7 mouse cellular contexts compared by ENCODE assay signal in genomic region chr15:79604990-79605665, GRCm38 (mm10). TPM values are rescaled to one million over a fixed set of nuclear protein-coding genes. Genes with fewer than 3 reads are reported as not detected.
DNase-seq lines count a peak whose midpoint lies in the region; ATAC-seq and TF ChIP-seq lines count a peak whose summit lies in the region.

Dmc1 (minus strand) TSS chr15:79605109.

- no peaks in the 10 kb centered on the region for H3K9me3 ChIP-seq in ES-E14 (ENCODE audit: control insufficient read depth, insufficient read depth, low read depth, low read length)
- H3K9me3 ChIP-seq in neural tube, embryonic 13.5 days = no peaks in the 10 kb centered on the region

- 13% methylated on average over 37 of the region's 37 CpGs for WGBS in neural tube, embryonic 13.5 days

- intact Hi-C loops in gastrocnemius, adult 2 months (cut with DNase I) = loop anchor here (10.0 kb wide), 2 partner anchors 140 to 360 kb away; no protein-coding TSS in a partner anchor

- peak within 1 kb of the TSS; percentile 81 for H3K9ac ChIP-seq in ES-E14 (ENCODE audit: insufficient read depth, low read depth, low read length, poor library complexity, severe bottlenecking)
- peak within 1 kb of the TSS; percentile 41; the same call in 1 of the 2 replicates for H3K9ac ChIP-seq in neural tube, embryonic 13.5 days

- ATAC-seq in neural tube, embryonic 13.5 days (ENCODE audit: low read depth) = no peak

- peak within 1 kb of the TSS; percentile 94 for H3K27ac ChIP-seq in ES-E14 (ENCODE audit: insufficient read depth, low read depth, low read length, poor library complexity, severe bottlenecking)
- H3K27ac ChIP-seq in gastrocnemius, adult 2 months = no peak within 1 kb of the TSS
- H3K27ac ChIP-seq in neural tube, embryonic 13.5 days (replicated peaks) = no peak within 1 kb of the TSS

- peak; percentile 75 for DNase-seq in ES-E14 (ENCODE audit: low read depth, low spot score)
- DNase-seq in adrenal gland, postnatal 10 days = peak; percentile 78
- DNase-seq in gastrocnemius, adult 2 months = peak; percentile 47
- peak; percentile 24 for DNase-seq in induced T-regulatory cell, adult 2 months (ENCODE audit: low read depth)
- peak; percentile 13 to 26 for DNase-seq in lung, adult 18-20 months
- DNase-seq in yolk sac, embryonic 10.5 days (ENCODE audit: low spot score) = peak; percentile 45

- in situ Hi-C loops in ES-E14 (cut with MboI; ENCODE audit: low sequenced_read_pairs in 2 of 2, unreplicated experiment in 2 of 2) = no loop called here

- peak within 1 kb of the TSS; percentile 69 to 71 for H3K4me3 ChIP-seq in ES-E14 (ENCODE audit: insufficient read depth in 1 of 2, low read depth in 1 of 2, low read length in 2 of 2, poor library complexity in 1 of 2, severe bottlenecking in 1 of 2)
- peak within 1 kb of the TSS; percentile 61 for H3K4me3 ChIP-seq in gastrocnemius, adult 2 months
- peak within 1 kb of the TSS; percentile 27 for H3K4me3 ChIP-seq in neural tube, embryonic 13.5 days

- H3K27me3 ChIP-seq in neural tube, embryonic 13.5 days = peaks cover 17% of the 10 kb centered on the region

- H3K4me1 ChIP-seq in ES-E14 (ENCODE audit: control insufficient read depth in 2 of 2, insufficient read depth in 2 of 2, low read length in 2 of 2, poor library complexity in 1 of 2) = peaks cover 0 to 2% of the 10 kb centered on the region in 2 experiments; a peak in 2 of 4 replicates
- peaks cover 9% of the 10 kb centered on the region for H3K4me1 ChIP-seq in neural tube, embryonic 13.5 days (replicated peaks)

- peaks cover 7% of the 10 kb centered on the region for H3K36me3 ChIP-seq in ES-E14 (ENCODE audit: control insufficient read depth, insufficient read depth, low read length, poor library complexity, severe bottlenecking)
- peaks cover under 1% of the 10 kb centered on the region; the same call in 1 of the 2 replicates for H3K36me3 ChIP-seq in neural tube, embryonic 13.5 days

- no peak for TF ChIP-seq CTCF in gastrocnemius, adult 2 months (IDR thresholded peaks at IDR 0.05)

- H3K4me2 ChIP-seq in neural tube, embryonic 13.5 days = peak within 1 kb of the TSS; percentile 47

TF ChIP-seq in ES-E14, 5 proteins besides CTCF, POLR2A, EP300 and RAD21:
- peak; percentile 69 for TF ChIP-seq MAFK (IDR thresholded peaks at IDR 0.05; ENCODE audit: insufficient read depth, low read depth, low read length)
- peak; percentile 26; the same call in 1 of the 2 replicates for TF ChIP-seq HCFC1 (IDR thresholded peaks at IDR 0.05; ENCODE audit: borderline replicate concordance, insufficient read depth, low read length)
- no peak for TF ChIP-seq ZC3H11A (IDR thresholded peaks at IDR 0.05; ENCODE audit: borderline replicate concordance, low read depth, low read length)
TF ChIP-seq in ES-E14: peak in this region for 2.

RNA-seq across cellular contexts. Expression of gene Dmc1, which starts in this region (rescaled TPM):
- 3.4 and 6.4 TPM in 2 replicates for total RNA-seq in ES-E14 (2012; rRNA removed)
- 1 to 10 TPM; 1.4 to 1.8 TPM for total RNA-seq in adrenal gland, postnatal 10 days (2021)
- total RNA-seq in gastrocnemius, adult 2 months (2021) = not detected
- polyA plus RNA-seq in neural tube, embryonic 13.5 days (2015; fragmentation: Nextera tagmentation; extraction: Ambion mirVana) = 1.1 and 1.2 TPM in 2 replicates

Comparison
In these comparisons a context has a peak if more than half of its experiments do, and no peak if none do; other contexts are left out.
1. Peak in DNase-seq and H3K4me3 ChIP-seq in gastrocnemius, adult 2 months; RNA of the gene not detected or under 1 TPM.
2. DNase-seq: peak in every context shown above with its lines; median percentile 78 in adrenal gland, postnatal 10 days; 75 in ES-E14; 47 in gastrocnemius, adult 2 months; 45 in yolk sac, embryonic 10.5 days; 24 in induced T-regulatory cell, adult 2 months; 20 in lung, adult 18-20 months.